Mouse (Mus musculus) neural tube, embryonic 12.5 days (tissue): ENCODE results near the gene Rbbp6. TPM values are rescaled to one million over a fixed set of nuclear protein-coding genes. Genes with fewer than 3 reads are reported as not detected.

Source experiments
- ATAC-seq: fragments of 200-750 bp; cut with Nextera tagmentation; 2 replicates; pipeline ENCODE4 v1.8.0; 2017; ENCODE audit warnings: low read depth, mild to moderate bottlenecking, moderate TSS enrichment, moderate library complexity; ENCODE audit not compliant: low FRiP score
- H3K27ac ChIP-seq: fragments of 300-500 bp; sonication (generic); 2 replicates; pipeline ENCODE4 v1.5.1; 2016
- H3K27me3 ChIP-seq: fragments of 300-500 bp; sonication (generic); replicated peaks from 2 replicates; pipeline ENCODE4 v1.6.1; 2016; ENCODE audit warnings: mild to moderate bottlenecking
- H3K36me3 ChIP-seq: fragments of 300-500 bp; sonication (generic); 2 replicates; pipeline ENCODE4 v1.6.1; 2016; ENCODE audit warnings: mild to moderate bottlenecking
- H3K4me1 ChIP-seq: fragments of 300-500 bp; sonication (generic); 2 replicates; pipeline ENCODE4 v1.6.1; 2016
- H3K4me2 ChIP-seq: fragments of 300-500 bp; sonication (generic); replicated peaks from 2 replicates; pipeline ENCODE4 v1.6.1; 2016; ENCODE audit warnings: mild to moderate bottlenecking
- H3K4me3 ChIP-seq: fragments of 300-500 bp; sonication (generic); 2 replicates; pipeline ENCODE4 v1.5.1; 2016
- H3K9ac ChIP-seq: fragments of 300-500 bp; sonication (generic); 2 replicates; pipeline ENCODE4 v1.6.1; 2016; ENCODE audit warnings: mild to moderate bottlenecking
- H3K9me3 ChIP-seq: fragments of 300-500 bp; sonication (generic); 2 replicates; pipeline ENCODE4 v1.6.1; 2016; ENCODE audit warnings: mild to moderate bottlenecking
- WGBS: fragments of 180-500 bp; shearing (Covaris S2); methylation state at CpG from one replicate; pipeline ENCODE4 v1.1.7; 2016; 5-methylcytosine and 5-hydroxymethylcytosine counted together
- polyA plus RNA-seq: library from polyadenylated mRNA; unstranded; fragments of >200 nt; fragmentation: Nextera tagmentation; extraction: Ambion mirVana; gene quantifications from 2 replicates; pipeline ENCODE4 v1.2.1, GENCODE M21; 2016

Rbbp6 gene
- polyA plus RNA-seq, 1 experiment from 2014 or later = 31.9 TPM

DNA sequence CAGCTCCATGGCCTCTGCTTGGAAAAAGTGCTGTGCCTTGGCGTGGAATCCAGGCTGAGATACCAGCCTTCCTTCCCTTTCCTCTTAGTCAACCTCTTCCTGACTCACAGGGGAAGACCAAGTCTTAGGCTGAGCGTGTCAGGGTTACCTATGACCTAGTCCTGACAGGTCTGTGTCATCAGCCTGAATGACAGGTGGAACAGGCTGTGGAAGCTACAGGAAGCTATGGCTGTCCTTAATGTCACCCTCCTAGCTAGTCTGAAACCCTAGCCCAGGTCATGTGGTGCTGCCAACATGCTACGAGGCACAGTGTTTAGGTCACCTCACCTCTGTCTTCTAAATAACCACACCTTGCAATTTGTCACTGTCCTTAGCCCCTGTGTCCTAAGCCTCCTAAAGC lies 16.2 kb upstream of the Rbbp6 start:
- WGBS = 85% methylated on average over 3 of the region's 3 CpGs
- no peaks in the 10 kb centered on the region for H3K27me3 ChIP-seq
- no peak overlapping the region for H3K9ac ChIP-seq
- no peaks in the 10 kb centered on the region for H3K4me1 ChIP-seq
- H3K4me2 ChIP-seq = no peak overlapping the region
- no peak overlapping the region for H3K27ac ChIP-seq
- no peaks in the 10 kb centered on the region for H3K36me3 ChIP-seq
- no peak for ATAC-seq
- H3K4me3 ChIP-seq = no peak overlapping the region
- H3K9me3 ChIP-seq = no peaks in the 10 kb centered on the region

DNA sequence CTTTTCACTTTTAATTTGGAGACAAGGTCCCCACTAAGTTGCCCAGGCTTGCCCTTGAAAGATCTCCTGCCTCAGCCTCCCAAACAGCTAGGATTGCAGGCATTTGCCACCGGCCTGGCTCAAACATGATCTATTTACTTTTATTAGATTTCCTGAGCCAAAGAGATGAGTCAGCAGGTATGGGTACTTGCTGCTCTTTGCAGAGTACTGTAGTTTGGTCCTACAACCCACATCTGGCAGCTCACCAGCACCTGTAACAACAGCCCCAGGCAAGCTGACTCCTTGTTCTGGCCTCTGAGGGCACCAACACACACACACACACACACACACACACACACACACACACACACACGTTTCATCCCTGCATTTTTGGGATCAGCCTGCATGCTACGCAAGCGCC lies 14.0 kb upstream of the Rbbp6 start:
- ATAC-seq = no peak

DNA sequence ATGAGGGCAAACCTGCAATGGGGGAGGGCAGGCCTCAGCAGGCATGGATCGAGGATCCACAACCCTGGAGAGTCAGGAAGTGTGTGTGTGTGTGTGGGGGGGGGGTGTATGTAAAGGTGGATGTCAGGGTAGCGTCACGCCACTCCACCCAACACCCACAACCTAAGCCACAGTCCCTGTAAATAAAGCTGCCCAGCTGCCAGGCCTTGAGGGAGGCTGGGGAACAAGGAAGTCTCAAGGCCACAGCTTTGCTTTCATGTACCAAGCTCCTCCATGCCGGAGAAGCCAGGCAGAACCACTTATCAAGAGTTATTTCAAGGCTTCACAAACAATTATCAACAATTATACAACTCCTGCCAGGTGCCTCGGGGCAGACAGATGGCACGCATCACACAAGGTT lies 13.4 kb upstream of the Rbbp6 start:
- no peak for ATAC-seq
- Histone ChIP-seq H3K9ac (no peak overlapping the region), H3K4me3 (no peak overlapping the region), H3K27ac (no peak overlapping the region), H3K4me2 (no peak overlapping the region), H3K4me1 (no peaks in the 10 kb centered on the region), H3K36me3 (no peaks in the 10 kb centered on the region), H3K27me3 (no peaks in the 10 kb centered on the region), H3K9me3 (no peaks in the 10 kb centered on the region)
- 75% methylated on average over 6 of the region's 6 CpGs for WGBS

More for the DNA sequence above, 14.0 kb upstream of the Rbbp6 start:
- Histone ChIP-seq H3K36me3 (no peaks in the 10 kb centered on the region), H3K4me1 (no peaks in the 10 kb centered on the region), H3K27ac (no peak overlapping the region), H3K27me3 (no peaks in the 10 kb centered on the region), H3K4me3 (no peak overlapping the region), H3K4me2 (no peak overlapping the region), H3K9ac (no peak overlapping the region), H3K9me3 (no peaks in the 10 kb centered on the region)
- WGBS = 79% methylated on average over 4 of the region's 4 CpGs

DNA sequence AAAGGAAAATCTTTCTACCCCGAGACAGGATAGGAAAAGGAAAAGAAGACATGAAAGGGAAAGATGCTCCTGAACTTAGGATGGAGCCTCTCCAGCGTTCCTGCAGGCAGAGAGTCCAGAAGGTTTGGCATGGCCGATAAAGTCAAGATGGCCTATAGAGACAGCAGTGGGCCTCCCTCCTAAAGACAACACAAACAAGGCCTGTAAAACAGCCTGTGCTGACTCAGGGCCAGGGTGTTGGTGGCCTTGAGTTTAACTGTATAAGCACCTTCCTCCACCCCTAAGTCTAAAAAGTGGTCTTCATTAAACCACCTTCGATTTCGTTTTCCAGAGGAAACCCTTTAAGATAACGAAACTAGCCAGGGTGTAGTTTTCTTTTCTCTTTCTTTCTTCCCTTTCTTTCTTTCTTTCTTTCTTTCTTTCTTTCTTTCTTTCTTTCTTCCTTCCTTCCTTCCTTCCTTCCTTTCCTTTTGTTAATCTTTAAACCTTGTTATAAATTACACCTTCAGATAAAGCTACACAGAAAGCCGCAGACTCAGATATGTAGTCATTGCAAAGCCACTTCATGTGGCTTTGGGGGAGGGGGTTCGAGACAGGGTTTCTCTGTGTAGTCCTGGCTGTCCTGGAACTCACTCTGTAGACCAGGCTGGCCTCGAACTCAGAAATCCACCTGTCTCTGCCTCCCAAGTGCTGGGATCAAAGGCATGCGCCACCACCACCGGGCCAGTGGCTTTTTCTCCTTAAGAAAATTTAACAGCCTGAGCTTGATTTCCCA lies 10.8 kb upstream of the Rbbp6 start:
- 88% methylated on average over 11 of the region's 11 CpGs for WGBS
- Histone ChIP-seq H3K4me3 (no peak overlapping the region), H3K36me3 (no peaks in the 10 kb centered on the region), H3K27me3 (no peaks in the 10 kb centered on the region), H3K9me3 (no peaks in the 10 kb centered on the region), H3K4me1 (no peaks in the 10 kb centered on the region), H3K4me2 (no peak overlapping the region), H3K9ac (no peak overlapping the region), H3K27ac (no peak overlapping the region)
- no peak for ATAC-seq

DNA sequence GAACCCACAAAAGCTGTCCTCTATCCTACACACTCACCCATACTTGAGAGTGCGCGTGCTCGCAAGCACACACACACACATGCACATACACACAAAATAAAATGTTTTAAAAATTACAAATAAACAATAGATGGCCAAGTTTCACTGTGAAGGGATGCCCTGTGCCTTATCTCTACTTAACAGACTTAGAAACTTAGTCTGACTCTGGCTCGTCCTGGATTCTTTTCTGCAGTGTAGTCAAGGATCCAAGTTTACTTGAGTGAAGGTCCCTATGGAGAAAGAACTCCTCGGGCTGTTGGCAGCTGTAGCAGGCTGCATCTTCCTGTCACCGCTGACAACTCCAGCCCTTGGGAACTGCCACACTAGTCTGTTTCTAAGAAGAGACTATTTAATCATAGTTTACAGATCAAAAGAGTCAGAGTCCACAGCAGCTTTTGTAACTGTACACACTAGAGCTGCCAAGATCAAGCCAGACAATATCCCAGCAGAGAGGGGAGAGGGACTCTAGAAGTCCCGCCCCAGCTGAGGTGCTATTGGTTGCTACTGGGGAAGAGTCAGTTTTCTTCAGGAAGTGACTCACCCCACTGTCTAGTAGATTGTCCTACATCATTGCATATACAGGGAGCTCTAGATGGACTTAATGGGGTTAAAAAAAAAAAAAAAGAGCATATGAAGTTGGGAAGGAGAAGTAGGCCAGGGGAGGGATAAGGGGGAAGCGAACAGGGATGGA lies 10.1 kb upstream of the Rbbp6 start:
- 89% methylated on average over 8 of the region's 8 CpGs for WGBS
- Histone ChIP-seq H3K4me2 (no peak overlapping the region), H3K9me3 (no peaks in the 10 kb centered on the region), H3K27me3 (no peaks in the 10 kb centered on the region), H3K4me3 (no peak overlapping the region), H3K4me1 (no peaks in the 10 kb centered on the region), H3K9ac (no peak overlapping the region), H3K36me3 (no peaks in the 10 kb centered on the region), H3K27ac (no peak overlapping the region)
- no peak for ATAC-seq

DNA sequence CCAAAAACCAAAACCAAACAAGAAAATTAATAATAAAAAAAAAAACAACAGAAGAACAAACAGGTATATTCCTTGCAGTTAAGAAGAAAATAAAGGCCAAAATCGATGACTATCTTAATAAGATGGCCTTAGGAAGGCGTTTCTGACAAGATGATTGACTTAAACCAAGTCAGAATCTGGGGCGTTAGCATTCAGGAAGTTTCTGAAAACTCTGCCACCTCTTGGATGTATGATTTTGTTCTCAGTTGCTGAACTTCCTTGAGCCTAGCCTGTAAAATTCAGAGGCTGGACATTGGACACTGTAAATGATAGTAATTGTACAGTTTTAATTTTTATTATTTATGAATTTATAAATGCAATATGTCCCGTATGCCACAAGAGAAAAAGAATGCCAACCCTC lies 3.3 kb downstream of the Rbbp6 start:
- ATAC-seq = no peak
- H3K27ac ChIP-seq = no peak overlapping the region
- peaks cover 22% of the 10 kb centered on the region for H3K4me1 ChIP-seq
- H3K4me2 ChIP-seq = peak overlapping the region; percentile 96
- no peak overlapping the region for H3K4me3 ChIP-seq
- H3K27me3 ChIP-seq = no peaks in the 10 kb centered on the region
- 71% methylated on average over 4 of the region's 4 CpGs for WGBS
- H3K9ac ChIP-seq = peak overlapping the region; percentile 100; the same call in 1 of the 2 replicates
- H3K9me3 ChIP-seq = no peaks in the 10 kb centered on the region
- H3K36me3 ChIP-seq = peaks cover 7% of the 10 kb centered on the region; the same call in 1 of the 2 replicates

DNA sequence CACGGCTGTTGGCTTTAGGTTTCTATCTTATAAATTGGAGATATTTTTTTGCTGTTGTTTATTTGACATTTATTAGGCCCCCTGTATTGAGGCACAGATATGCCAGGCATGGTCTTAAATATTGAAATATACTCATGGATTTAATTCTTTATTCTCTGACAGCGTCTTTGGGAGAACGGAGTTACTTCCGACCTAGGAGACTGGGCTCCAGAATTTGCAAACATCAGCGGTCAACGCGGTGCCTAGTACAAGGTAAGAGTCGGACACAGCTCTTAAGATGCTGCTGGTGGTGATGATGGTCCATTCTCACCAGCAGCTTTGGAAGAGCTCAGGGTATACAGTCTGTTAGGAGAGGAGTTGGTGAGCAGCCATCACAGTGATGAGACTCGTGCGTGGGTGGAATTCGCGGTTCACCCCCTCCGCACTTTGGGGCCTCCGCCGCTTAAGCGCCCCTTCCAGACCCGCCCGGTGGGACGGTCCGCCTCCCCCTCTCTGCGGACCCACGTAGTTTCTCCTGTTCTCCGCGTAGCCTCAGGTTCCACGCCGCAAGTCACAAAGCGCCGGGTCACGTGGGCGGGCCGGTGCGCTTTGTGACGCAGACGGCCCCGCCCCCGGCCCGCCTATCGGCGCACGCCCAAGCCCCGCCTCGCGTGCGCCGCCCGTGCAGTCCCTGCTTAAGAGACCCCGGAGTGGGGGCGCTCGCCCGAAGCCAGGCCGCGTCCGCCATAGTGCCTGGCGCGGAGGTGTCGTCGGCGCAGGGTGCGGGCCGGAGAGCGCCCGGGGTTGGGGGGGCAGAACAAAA lies 3.9 kb downstream of the Rbbp6 start:
- Histone ChIP-seq H3K9me3 (no peaks in the 10 kb centered on the region), H3K27ac (peak overlapping the region; percentile 79), H3K4me3 (peak overlapping the region; percentile 100), H3K27me3 (no peaks in the 10 kb centered on the region), H3K4me2 (peak overlapping the region; percentile 96), H3K36me3 (peaks cover 7% of the 10 kb centered on the region; the same call in 1 of the 2 replicates), H3K9ac (peak overlapping the region; percentile 100), H3K4me1 (peaks cover 22% of the 10 kb centered on the region)
- ATAC-seq = peak; percentile 98
- WGBS = under 1% methylated on average over 62 of the region's 62 CpGs

DNA sequence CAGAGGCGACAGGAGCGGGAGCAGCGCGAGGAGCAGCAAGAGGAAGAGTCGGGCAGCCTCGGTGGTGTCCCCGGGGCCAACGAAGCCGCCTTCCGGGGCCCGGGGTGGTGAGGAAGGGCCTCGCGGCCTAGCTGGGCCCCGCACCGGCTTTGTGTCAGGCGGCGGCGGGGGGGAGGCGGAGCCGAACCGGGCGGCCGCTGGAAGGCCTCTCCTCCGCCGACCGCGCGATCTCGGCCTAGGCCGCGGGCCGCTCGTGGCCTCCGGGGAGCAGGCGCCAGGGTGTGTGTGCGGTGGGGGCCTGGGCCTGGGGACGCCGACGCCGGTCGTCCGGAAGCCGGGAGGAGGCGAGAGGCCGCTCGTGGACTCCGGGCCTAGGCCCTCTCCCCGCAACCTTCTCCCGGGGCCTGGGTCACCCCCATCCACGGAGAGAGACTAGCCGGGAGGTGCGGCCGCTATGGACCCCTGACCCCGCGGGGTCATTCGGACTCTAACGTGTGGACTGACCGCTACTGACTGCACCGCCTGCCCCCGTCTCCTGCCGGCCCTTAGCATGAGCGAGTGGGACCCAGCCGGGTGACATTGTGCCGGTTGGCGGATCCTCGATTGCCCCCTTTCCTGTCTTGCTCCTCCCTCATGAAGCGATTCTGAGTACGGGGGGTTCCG lies 4.8 kb downstream of the Rbbp6 start:
- peak; percentile 54 for ATAC-seq
- H3K9ac ChIP-seq = peak overlapping the region; percentile 100
- no peaks in the 10 kb centered on the region for H3K27me3 ChIP-seq
- peak overlapping the region; percentile 100 for H3K4me3 ChIP-seq
- under 1% methylated on average over 68 of the region's 69 CpGs for WGBS
- peaks cover 22% of the 10 kb centered on the region for H3K4me1 ChIP-seq
- no peaks in the 10 kb centered on the region for H3K9me3 ChIP-seq
- H3K36me3 ChIP-seq = peaks cover 7% of the 10 kb centered on the region; the same call in 1 of the 2 replicates
- peak overlapping the region; percentile 79 for H3K27ac ChIP-seq
- H3K4me2 ChIP-seq = peak overlapping the region; percentile 96

DNA sequence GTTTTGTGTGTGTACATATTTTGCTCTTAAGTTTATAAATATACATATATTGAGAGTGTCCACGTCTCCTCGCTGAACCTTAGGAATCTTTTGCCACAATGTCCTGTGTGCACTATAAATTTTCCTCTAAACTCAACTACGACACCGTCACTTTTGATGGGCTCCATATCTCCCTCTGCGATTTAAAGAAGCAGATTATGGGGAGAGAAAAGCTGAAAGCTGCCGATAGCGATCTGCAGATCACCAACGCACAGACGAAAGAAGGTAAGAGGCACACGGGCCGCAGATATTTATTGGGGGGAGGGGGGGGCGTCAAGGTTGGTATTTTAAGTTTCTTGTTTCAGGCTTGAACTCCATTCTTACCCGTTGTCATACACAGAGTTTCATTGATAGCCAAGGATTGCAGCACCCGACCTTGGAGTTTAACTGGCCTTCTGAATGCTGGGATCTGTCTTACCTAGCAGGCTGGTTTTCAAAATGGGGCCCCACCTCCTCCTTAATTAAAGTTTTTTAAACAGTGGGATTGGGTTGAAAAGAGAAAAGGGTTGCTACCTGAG lies 5.5 kb downstream of the Rbbp6 start:
- no peak overlapping the region for H3K27ac ChIP-seq
- H3K4me3 ChIP-seq = peak overlapping the region; percentile 100
- H3K4me2 ChIP-seq = peak overlapping the region; percentile 96
- peaks cover 22% of the 10 kb centered on the region for H3K4me1 ChIP-seq
- H3K36me3 ChIP-seq = peaks cover 7% of the 10 kb centered on the region; the same call in 1 of the 2 replicates
- ATAC-seq = no peak
- no peaks in the 10 kb centered on the region for H3K27me3 ChIP-seq
- WGBS = under 1% methylated on average over 14 of the region's 14 CpGs
- H3K9me3 ChIP-seq = no peaks in the 10 kb centered on the region
- H3K9ac ChIP-seq = peak overlapping the region; percentile 100

DNA sequence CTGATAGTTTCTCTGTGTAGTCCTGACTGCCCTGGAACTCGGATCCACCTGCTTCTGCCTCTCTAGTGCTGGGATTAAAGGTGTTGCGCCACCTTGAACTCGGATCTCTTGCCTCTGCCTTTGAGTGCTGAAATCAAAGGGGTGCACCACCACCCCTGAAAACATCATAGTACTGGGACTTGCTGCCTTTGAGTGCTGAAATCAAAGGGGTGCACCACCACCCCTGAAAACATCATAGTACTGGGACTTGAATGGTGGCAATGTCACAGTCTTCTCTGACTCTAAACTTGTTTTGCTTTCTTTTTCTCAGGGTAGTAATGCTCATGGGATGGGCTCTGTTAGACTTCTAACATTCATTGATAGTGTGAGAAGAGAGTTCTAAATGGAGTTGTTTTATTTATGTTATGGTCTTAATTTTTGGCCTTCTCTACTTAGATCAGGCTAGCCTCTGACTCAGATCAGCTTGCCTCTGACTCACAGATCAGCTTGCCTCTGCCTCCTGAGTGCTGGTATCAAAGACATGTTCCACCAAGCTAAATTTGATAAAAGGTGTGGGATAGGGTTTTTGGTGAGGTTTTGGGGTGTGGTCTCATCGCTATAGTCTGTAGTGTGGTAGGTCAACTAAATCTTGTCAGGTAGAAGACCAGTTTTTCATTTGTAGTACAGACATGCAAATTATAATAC lies 6.7 kb downstream of the Rbbp6 start:
- peak overlapping the region; percentile 100 for H3K4me3 ChIP-seq
- peak overlapping the region; percentile 96 for H3K4me2 ChIP-seq
- 93% methylated on average over 4 of the region's 4 CpGs for WGBS
- H3K9me3 ChIP-seq = no peaks in the 10 kb centered on the region
- H3K9ac ChIP-seq = no peak overlapping the region
- H3K27me3 ChIP-seq = no peaks in the 10 kb centered on the region
- H3K4me1 ChIP-seq = peaks cover 22% of the 10 kb centered on the region
- no peak for ATAC-seq
- peaks cover 7% of the 10 kb centered on the region for H3K36me3 ChIP-seq
- H3K27ac ChIP-seq = no peak overlapping the region

DNA sequence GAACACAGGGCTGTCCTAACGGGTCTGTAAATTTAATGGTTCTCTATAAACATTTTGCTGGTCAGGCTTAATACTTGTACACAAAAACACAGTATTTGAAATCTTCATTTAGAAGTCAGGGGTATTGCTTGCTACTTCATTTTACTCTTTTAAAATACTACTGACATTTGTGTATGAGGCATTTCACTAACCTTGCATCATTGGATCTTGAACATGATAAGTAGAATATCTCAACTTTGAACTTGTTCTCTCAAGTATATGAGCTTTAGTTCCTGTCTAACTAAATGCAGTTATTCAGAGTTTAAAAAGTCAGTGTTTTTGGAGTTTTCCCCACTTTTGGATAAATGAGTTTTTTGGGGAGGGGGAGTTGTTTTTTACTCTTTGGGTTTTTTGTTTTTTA lies 14.0 kb downstream of the Rbbp6 start:
- no peaks in the 10 kb centered on the region for H3K27me3 ChIP-seq
- no peak overlapping the region for H3K27ac ChIP-seq
- ATAC-seq = no peak
- H3K4me1 ChIP-seq = no peaks in the 10 kb centered on the region
- 93% methylated on average over 1 of the region's 1 CpGs for WGBS
- H3K36me3 ChIP-seq = peaks cover 7% of the 10 kb centered on the region
- no peak overlapping the region for H3K4me3 ChIP-seq
- H3K9ac ChIP-seq = no peak overlapping the region
- H3K9me3 ChIP-seq = no peaks in the 10 kb centered on the region
- no peak overlapping the region for H3K4me2 ChIP-seq
